Mouse (Mus musculus) kidney, adult 2 months (tissue): ENCODE data around the gene Lpcat4.
A peak's percentile ranks its signal among the peaks of the same experiment; 100 is the strongest.

Experiments
- CTCF ChIP-seq: fragments of 200-500 bp; conservative IDR thresholded peaks from 2 replicates; pipeline ENCODE4 v1.5.1; 2011; ENCODE audit warnings: low read depth, mild to moderate bottlenecking, control low read depth, low read length, moderate library complexity, mixed read lengths; ENCODE audit not compliant: insufficient read depth, insufficient read length
- POLR2A ChIP-seq: fragments of 200-500 bp; IDR thresholded peaks from one replicate; pipeline ENCODE4 v1.6.1; 2011; ENCODE audit warnings: low read depth, low read length, control low read depth

GRCm38 (mm10) chr2:112196859-112197258, 42.4 kb upstream of the Lpcat4 start:
- TF ChIP-seq POLR2A (no peak), CTCF (peak; percentile 91)
